Mouse (Mus musculus) megakaryocyte, embryonic 14.5 days (primary cell): Measurements from ENCODE around the gene Ccdc113.

Source experiments
- FLI1 ChIP-seq: IDR thresholded peaks from 2 replicates; pipeline ENCODE4 v1.6.1; 2012; ENCODE audit warnings: low read length, inconsistent platforms, mixed read lengths
- GATA1 ChIP-seq: IDR thresholded peaks from 3 replicates; pipeline ENCODE4 v1.6.1; 2012; ENCODE audit warnings: mixed read lengths, low read length, inconsistent platforms, borderline replicate concordance

GRCm38 (mm10) chr8:95587339-95587738 is 53.5 kb downstream of the Ccdc113 start:
- TF ChIP-seq GATA1 = no peak
- TF ChIP-seq FLI1 = no peak
